In the genomic region with DNA sequence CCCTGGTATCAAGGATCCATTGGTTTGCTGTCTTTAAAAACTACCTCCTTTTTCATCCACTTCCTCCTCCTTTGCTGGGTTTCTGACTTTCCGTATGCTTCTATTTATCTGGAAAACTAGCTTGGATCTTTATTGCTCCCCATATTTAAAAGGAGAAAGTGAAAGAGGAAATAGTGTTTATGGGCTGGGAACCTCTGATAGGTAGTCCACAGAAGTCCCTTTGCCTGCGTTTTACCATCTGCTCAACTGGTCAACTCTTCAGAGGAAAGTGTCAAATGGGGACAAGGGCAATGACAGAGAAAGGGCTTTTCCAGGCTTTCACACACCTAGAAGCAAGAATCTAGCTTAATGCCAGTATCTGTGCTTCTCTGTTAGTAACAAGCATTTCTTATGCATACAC, we compare ENCODE assay signal across 24 mouse cellular contexts.
"Had no signal": no experiment of that assay in that cellular context is flagged by ENCODE, and none has a peak within 500 bp of the region (broad histone marks: within the 10 kb centered on the region; RNA-seq: fewer than 3 reads in every experiment).

No protein-coding gene starts in this region.

- ATAC-seq: hindbrain, embryonic 16.5 days; inflammation-experienced regulatory T-cells, adult 6 months had no signal

- H3K4me2 ChIP-seq: heart, embryonic 12.5 days; hindbrain, embryonic 12.5 days; hindbrain, embryonic 14.5 days; limb, embryonic 12.5 days; liver, embryonic 11.5 days; liver, embryonic 13.5 days; liver, embryonic 15.5 days had no signal

- H3K9ac ChIP-seq: heart, embryonic 12.5 days; hindbrain, embryonic 12.5 days; hindbrain, embryonic 14.5 days; limb, embryonic 12.5 days; liver, embryonic 13.5 days; liver, embryonic 15.5 days had no signal

- H3K36me3 ChIP-seq: heart, embryonic 10.5 days; heart, embryonic 12.5 days; hindbrain, embryonic 10.5 days; hindbrain, embryonic 12.5 days; limb, embryonic 12.5 days; liver, embryonic 13.5 days; liver, embryonic 15.5 days had no signal

- H3K4me3 ChIP-seq: heart, embryonic 10.5 days; heart, embryonic 12.5 days; hindbrain, embryonic 10.5 days; hindbrain, embryonic 12.5 days; limb, embryonic 12.5 days; liver, embryonic 13.5 days; liver, embryonic 15.5 days had no signal

- H3K9me3 ChIP-seq: heart, embryonic 10.5 days; heart, embryonic 12.5 days; hindbrain, embryonic 10.5 days; hindbrain, embryonic 12.5 days; limb, embryonic 12.5 days; liver, embryonic 13.5 days; liver, embryonic 15.5 days had no signal

- H3K27me3 ChIP-seq: heart, embryonic 12.5 days; hindbrain, embryonic 12.5 days; limb, embryonic 12.5 days; liver, embryonic 13.5 days; liver, embryonic 15.5 days had no signal

- H3K27ac ChIP-seq: heart, embryonic 10.5 days; hindbrain, embryonic 10.5 days; hindbrain, embryonic 12.5 days; hindbrain, embryonic 14.5 days; limb, embryonic 12.5 days; liver, embryonic 13.5 days; liver, embryonic 15.5 days had no signal

- DNase-seq: gastrocnemius, postnatal 14 days; heart, adult 18-20 months; heart, postnatal 10 days; heart, postnatal 4 days; kidney, adult 11 months; kidney, adult 2 months; kidney, adult 9 months; kidney, postnatal 14 days; kidney, postnatal 36 days; layer of hippocampus, adult 9-11 months; layer of hippocampus, postnatal 36 days; left cerebral cortex, postnatal 4 days; liver; liver, embryonic 13.5 days had no signal

- H3K4me1 ChIP-seq: heart, embryonic 10.5 days; heart, embryonic 12.5 days; hindbrain, embryonic 10.5 days; hindbrain, embryonic 12.5 days; limb, embryonic 12.5 days; liver, embryonic 13.5 days; liver, embryonic 15.5 days had no signal
